Mouse (Mus musculus): ENCODE measurements around the gene Ywhag.

Ywhag gene

DNA sequence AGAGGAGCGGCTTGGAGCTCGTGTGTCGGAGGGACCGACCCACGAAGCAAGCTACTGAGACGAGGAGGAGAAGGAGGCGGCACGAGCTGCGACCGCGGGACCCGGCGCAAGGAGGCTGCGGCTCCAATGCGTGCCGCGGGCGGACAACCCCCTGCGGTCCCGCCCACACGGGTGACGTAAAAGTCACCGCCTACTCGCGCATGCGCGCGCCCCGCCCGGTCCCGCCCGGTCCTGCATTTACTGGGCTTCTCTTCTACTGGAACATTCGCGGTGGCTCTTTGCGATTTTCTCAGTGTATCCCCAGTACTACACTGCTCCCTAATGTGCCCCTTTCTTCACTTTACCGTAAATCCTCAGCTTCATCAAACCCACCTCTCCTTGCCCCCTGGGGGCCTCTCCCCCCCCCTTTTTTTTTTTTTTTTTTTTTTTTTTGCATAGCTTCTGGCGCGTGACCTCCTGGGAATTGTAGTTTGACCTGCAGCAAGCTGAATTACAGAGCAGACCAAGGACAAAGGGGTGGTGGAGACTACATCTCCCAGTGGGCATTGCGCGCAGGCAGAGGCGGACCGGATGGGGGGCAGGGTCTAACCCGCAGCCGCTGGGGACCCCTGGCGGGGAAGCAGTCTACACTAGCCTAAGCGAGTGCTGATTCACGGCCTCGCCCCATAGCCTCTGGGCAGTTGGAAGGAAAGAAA is at the start of gene Ywhag:
Gene Ywhag (minus strand): TSS at position 136 of the 695 bp plus-strand sequence.
- DNase-seq (ENCODE audit: low read depth, low spot score) = peak; percentile 97

DNA sequence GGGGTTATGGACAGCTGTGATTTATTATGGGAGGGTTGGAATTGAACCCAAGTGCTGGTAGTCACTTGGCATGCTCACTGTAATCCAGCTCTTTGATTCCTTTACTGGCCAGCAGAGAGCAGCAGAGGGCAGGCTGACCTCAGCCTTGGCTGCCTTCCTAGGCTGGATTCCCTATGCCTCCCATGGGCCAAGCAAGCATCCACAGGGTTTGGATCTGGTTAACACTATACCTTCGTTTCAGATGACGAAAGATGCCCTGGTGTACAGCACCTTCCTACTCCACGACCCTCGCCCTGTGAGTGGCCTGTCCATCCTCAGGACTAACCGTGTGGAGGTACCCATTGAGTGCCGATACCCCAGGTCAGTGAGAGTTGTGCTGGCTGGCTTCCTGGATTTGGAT is 48.0 kb upstream of the Ywhag start:
- DNase-seq (ENCODE audit: low read depth, low spot score) = peak; percentile 72

DNA sequence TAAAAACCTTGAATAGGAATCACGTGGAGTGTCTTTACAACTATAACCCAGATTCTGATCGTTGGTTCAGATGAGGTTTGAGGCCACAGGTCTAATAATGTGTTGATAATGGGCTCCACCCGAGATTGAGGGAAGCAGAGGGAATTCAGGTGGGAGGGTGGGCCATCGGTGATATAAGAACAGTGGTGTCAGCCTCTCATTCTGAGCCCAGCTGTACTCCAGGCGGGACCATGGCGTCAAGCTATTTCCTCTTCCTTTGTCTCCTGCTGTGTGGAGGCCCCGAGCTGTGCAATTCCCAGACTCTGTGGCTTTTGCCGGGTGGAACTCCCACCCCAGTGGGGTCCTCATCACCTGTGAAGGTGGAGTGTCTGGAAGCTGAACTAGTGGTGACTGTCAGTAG is 45.5 kb upstream of the Ywhag start, which contains the start of gene Zp3:
Gene Zp3 (plus strand): TSS at position 196 of the 400 bp plus-strand sequence.
- no peak for DNase-seq (ENCODE audit: low read depth, low spot score)

DNA sequence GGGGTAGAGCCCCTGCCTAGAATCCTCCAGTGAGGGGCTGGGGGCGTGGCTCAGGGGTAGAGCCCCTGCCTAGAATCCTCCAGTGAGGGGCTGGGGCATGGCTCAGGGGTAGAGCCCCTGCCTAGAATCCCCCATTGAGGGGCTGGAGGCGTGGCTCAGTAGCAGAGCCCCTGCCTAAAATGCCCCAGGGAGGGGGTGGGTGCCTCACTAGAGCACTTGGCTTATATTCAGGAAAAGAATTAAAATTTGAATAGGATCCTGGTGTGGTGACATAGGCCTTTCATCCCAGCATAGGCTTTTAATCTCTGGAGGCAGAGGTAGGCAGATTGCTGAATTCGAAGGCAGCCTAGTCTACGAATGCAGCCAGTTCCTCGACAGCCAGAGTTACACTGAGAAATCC is 45.0 kb upstream of the Ywhag start:
- no peak for DNase-seq (ENCODE audit: low read depth, low spot score)

DNA sequence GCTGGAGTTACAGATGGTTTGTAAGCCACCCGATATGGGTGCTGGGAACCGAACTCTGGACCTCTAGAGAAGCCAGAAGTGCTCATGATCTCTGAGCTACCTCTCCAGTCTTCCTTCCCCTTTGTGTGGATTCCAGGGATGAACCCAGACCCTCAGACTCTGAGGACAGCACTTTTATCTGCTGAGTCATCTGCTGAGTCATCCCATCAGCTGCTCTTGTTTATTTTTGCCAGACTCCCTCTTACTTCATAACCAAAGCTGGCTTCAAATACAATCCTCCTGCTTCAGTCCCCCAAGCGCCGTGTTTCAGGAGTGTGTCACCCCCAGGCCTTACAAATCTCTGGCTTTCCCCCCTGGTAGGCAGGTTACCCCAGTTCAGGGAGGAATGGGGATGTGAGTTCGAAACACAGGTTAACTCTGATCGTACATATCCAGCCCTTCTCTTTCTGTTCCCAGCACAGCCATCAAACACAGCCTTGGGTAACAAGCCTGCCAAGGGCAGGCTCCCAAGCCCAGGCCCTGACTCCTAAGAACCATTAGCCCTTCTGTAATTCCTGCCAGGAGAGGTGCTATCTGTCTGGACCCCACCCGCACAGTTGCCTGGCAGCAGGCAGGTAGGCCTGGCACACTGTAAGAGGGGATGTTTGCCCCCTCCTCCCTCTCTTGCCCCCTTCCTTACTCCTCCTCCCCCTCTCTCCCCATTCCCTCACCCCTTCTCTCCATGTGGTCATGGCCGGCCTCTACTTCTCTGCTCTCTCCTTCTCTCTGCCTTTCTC is 41.7 kb upstream of the Ywhag start:
- DNase-seq (ENCODE audit: low read depth, low spot score) = no peak

DNA sequence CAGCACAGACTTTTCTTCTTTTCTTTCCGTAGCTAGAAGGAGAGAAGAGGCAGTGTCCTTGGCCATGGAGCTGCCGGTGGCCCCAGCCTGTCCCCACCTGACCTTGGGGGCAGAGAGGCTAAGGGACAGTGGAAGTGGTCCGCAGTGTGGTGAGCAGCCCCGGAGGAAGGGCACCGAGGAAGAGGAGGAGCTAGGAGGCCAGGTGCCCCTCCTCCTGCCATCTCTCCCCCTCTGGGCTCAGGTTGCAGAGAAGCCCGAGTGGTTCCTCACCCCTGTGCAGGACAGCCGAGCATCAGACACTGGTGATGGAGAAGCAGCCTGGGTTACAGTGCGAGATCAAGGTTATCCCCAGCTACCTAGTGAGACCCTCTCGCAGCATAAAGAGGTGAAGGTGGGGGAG is 39.9 kb upstream of the Ywhag start, which contains the start of gene Ssc4d:
Gene Ssc4d (minus strand): TSS at position 167 of the 400 bp plus-strand sequence.
- DNase-seq (ENCODE audit: low read depth, low spot score) = no peak

DNA sequence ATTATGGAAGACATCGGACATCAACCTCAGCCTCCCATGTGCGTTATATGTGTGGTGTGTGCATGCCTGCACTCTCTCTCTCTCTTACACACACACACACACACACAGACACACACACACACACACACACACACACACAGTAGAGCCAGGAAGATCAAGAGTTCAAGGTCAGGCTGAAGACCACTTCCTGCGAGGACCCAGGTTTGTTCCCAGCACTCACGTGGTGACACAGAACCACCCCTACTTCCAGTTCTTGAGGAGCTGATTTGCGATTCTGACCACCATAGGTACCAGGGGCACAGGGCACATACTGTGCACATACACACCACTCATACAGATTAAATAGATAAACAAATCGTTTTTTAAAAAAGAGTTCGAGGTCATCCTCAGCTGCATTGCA is 37.5 kb upstream of the Ywhag start:
- no peak for DNase-seq (ENCODE audit: low read depth, low spot score)

DNA sequence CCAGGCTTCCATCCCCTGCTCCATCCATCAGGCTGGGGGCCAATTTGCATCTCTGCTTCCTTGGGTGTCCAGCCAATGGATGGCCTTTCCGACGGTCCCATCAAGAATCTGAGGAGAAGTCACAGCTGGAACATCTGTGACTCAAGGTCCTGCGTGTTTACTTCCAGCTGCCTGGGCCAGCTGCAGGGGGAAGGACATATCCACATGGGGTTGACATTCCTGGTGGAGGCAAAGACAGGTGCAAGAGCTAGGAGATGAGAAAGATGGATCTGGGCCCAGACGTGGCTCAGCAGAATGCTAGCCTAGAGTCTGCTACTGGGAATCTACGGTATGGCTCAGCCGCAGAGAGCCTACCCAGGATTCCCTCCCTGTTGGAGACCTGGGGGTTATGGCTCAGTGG is 35.8 kb upstream of the Ywhag start:
- no peak for DNase-seq (ENCODE audit: low read depth, low spot score)

DNA sequence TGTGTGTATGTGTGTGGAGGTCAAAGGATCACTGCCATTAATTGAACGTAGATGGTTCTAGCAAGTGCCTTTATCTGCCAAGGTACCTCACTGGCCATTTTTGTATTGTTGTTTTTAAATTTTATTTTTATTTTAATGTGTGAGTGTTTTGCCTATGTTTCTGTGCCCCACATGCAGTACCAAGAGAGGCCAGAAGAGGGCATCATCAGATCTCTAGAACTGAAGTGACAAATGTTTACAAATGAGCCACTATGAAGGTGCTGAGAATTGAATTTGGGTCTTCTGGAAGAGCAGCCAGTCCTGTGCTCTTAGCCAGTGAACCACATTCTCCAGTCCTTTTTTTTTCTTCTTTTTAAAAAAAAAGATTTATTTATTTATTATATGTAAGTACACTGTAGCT is 34.4 kb upstream of the Ywhag start:
- no peak for DNase-seq (ENCODE audit: low read depth, low spot score)

DNA sequence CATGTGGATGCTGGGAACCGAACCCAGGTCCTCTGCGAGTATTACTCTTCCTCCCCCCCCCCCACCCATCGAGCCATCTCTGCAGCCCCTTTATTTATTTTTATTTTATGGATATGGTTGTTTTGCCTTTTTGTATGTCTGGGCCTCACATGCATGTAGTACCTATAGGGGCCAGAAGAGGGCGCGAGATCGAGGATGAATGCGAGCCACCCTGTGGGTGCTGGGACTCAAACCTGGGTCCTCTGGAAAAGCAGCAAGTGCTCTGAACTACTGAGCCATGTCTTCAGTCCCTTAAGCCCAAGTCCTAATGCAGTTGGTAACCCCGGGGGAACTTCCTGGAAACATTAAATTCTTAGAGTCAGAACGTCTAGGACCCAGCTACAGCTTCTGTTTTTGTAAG is 32.5 kb upstream of the Ywhag start:
- DNase-seq (ENCODE audit: low read depth, low spot score) = no peak

DNA sequence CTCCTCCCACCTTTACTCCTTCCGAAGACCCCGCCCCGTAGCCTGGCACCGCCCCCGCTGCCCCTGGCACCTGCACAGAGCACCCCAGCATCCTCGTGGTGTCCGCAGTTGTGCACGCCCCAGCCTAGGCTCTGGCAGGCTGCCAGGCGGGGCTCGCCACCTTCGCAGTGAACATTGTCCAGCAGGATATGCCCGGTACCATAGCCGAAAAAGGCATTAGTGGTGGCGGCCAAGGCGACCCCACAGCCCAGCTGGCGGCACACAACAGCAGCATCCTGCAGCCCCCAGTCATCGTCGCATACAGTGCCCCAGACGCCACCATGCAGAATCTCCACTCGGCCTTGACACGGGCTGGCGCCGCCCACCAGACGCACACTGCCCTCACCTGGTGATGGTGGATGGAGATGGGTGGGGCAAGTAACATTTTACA is 31.1 kb upstream of the Ywhag start:
- no peak for DNase-seq (ENCODE audit: low read depth, low spot score)

DNA sequence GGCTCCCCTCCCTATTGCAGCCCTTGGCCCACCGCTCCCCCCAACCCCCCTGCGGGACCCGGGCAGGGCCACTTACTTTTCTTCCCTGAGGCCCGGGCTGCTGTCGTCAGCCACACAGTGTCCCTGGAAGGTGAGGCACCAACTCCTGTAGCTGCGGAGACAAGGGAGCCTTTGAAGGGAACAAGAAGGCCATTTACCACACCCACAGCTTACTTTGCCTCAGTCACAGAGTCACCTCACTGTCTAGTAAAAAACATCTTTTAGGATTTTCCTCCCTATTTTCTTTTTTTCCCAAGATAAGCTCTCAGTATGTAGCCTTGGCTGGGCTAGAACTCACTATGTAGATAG is 28.8 kb upstream of the Ywhag start:
- no peak for DNase-seq (ENCODE audit: low read depth, low spot score)

DNA sequence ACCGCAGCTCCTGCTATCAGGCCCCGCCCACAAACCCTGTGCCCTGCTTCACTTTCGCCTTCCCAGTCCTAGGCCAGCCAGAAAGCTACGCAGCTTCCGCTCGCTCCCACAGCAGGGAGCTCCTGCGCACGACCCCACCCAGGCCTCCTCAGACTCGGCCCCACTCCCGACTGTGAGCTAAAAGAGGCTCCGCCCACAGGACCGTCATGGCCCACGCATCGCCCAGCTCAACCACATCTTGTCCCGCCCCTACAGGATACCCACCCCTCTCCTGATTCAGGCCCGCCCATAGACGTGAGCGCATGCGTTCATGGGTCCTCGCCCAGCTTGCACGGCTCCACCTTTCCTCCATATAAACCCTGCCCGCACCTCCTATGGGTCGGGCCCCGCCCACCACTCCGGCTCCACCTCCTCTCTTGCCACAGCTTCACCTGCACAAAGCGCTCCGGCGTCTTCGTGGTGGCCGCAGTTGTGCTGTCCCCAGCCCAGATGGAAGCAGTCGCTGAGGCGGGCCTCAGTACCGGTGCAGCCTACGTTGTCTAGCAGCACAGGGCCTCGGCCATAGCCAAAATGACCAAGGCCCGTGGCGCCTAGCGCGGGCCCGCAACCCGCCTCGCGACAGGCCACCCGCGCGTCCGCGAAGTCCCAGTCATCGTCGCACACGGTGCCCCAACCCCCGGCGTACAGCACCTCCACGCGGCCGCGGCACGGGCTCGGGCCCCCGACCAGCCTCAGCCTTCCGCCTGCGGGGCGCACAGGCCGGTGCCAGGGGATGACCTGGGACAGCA is 28.3 kb upstream of the Ywhag start:
- DNase-seq (ENCODE audit: low read depth, low spot score) = peak; percentile 99

DNA sequence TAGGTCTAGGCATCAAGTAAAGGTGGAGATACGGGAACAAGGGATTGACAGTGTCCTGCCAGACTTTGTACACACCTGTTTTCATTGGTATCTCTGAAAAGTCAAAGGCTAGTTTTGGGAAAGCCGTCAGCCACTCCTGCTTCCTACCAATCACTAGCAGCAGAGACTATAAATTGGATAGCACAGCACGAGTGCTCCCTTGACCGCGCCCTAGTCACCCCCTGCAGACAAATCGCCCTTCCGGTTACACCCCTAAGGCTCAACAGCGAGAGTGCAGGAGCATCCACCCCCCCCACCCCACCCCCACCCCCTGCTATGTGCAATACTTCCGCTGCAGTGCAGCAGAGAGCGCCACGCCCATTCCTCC is 27.7 kb upstream of the Ywhag start:
- no peak for DNase-seq (ENCODE audit: low read depth, low spot score)

DNA sequence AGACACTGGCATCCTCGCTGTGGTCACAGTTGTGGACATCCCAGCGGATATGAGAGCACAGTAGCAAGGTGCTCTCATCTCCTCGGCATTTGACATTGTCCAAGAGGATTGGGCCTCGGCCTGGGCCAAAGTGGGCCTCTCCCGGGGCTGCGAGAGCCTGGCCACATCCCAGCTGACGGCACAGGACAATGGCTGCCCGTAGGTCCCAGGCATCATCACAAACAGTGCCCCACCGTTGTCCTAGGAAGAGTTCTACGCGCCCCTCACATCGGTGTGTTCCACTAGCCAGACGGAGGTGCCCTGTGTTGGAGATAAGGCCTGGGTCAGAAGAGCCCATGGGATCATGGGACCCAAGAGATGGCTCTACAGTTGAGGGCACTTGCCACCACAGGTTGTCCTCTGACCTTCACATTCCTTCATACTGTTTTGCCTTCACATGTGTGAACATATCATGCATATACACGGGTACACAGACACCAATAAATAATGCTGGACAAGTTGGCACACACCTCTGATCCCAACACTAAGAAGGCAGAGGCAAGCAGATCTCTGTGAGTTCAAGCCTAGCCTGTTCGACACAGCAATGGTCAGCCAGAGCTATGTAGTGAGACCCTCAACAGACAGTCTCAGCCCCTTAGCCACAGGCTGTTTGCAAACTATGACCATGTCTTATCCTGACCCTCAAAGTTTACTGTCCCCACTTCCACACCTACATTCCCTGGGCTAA is 26.7 kb upstream of the Ywhag start:
- no peak for DNase-seq (ENCODE audit: low read depth, low spot score)

DNA sequence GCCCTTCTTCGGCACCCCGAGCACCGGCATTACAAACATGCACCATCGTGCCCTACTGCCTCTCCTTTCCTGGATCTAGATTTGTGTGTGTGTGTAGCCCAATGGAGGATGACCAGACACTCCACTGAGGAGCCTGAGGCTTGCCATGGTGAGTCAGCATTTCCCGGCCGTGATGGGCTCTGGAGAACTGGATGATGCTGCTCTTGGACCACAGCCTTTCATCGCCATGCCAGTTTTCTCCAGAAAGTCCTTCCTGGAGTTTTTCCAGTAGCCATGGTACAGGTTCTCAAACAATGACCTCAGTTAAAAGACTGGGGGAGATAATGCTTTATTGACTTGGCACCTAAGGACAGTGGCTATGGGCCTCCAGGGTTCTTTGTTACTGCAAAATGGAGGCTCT is 25.5 kb upstream of the Ywhag start:
- DNase-seq (ENCODE audit: low read depth, low spot score) = no peak

DNA sequence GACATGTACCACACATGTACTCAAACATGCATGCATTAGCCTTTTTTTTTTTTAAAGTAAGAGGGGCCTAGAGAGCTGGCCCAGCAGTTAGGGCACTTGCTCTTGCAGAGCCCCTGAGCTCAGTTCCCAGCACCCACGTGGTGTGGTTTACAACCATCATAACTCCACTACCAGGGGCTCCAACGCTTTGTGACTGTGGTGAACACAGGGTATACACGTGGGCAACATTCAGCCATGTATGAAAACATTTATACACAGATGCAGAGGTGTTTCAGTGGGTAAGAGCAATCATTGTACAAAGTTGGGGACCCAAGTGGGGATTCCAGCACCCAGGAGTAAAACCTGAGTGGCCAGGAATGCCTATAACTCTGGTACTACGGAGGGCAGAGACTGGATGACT is 24.0 kb upstream of the Ywhag start:
- no peak for DNase-seq (ENCODE audit: low read depth, low spot score)

DNA sequence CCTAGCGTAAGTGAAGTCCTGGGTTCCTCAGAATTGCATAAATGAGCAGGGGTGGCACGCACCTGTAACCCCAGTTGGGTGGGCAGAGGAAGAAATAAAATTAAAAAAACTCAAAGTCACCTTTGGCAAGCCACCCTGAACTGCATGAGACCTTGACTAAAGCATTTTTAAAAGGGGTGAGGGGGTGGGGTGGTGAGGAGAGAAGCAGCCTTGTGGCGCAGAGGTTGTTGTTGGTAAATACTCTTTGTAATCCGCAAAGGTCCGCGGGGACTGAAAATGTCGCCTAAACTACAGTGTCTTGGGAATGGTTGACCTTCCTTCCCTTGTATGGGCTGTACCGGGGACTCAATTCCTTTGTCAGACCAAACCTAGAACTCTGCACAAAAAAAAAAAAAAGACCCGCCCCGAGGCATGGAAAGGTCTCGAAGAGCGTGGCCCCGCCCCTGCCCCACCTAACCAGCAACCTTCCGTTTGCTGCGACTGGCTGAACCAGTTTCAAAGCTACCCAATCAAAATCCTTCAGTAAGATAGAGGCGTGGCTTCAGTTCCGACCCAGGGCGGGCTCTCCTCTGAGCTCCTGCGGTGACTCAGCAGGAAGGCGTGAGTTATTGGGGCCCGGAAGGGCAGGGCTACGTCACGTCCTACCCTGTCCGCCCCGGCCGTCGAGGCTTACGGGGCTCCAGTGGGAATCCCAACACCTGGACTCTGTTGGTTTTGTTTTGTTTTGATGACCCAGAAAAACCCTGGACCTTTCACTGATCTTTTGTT is 23.0 kb upstream of the Ywhag start:
- peak; percentile 97 for DNase-seq (ENCODE audit: low read depth, low spot score)

DNA sequence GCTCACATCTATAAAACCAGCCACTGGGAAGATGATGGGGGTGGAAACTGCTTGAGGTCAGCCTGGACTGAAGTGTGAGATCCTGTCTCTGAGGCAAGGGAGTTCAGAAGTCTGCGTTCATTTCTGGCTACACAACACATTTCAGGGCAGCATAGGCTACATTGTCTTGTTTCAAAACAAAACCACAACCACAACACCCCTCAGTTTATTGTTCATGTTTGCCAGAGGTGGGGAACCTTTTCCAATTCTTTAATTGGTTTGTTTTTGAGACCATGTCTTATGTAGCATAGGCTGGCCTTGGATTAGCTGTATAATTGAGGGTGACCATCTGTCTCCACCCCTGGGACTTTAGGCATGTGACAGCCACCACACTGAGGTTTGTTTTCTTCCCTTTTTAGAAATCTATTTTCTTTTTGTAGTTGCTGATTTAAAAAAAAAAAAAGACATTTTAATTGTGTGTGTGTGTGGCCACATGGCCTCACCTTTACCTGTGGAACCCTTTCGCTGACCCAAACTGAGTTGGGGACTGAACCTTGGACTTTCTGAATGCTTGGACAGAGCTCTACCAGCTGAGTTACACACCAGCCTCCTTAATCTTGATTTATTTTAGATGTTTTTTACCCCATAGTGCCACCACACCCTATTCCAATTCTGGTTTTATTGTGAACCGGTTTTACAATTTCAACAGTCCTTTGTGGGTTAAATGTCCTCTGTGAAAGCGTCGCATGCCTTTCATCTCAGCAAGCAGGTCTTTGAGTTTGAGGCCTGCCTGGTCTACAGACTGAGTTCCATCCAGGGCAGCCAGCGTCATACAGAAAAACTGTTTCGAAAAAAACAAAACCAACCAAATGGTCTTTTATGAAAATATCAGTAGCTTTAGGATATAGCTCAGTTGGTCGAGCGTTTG is 22.1 kb upstream of the Ywhag start:
- no peak for DNase-seq (ENCODE audit: low read depth, low spot score)

DNA sequence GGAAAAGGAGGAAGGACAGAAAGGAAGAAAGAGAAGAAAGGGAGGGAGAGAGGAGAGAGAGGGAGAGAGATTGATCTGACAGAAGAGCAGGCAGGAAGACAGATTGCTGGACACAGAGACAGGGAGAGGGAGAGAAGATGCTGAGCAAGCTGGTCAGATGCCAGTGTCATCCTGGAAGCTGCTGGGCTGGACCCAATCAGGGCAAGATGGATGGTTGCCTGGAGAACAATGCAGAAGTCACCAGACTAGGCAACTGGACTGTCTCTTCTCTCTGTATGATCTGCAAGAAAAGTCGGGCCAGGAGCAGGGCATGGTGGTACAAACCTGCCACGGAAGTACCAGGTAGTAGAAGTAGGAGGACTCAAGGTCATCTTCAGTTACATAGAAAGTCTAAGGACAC is 18.4 kb upstream of the Ywhag start:
- no peak for DNase-seq (ENCODE audit: low read depth, low spot score)
